Mouse (Mus musculus) kidney, postnatal 25 days (tissue): ENCODE results near the gene Zbtb40.
A peak's percentile ranks its signal among the peaks of the same experiment; 100 is the strongest.

ENCODE experiments used
- DNase-seq, 2 experiments: peaks; one replicate each; pipeline ENCODE4 v3.0.0; 2021; ENCODE audit warnings: mixed read lengths in 2 of 2

The Zbtb40 gene

GRCm38 (mm10) chr4:136969503-136970276 is 78.9 kb downstream of the Zbtb40 start:
- DNase-seq = no peak

- DNase-seq = no peak
Measured at GRCm38 (mm10) chr4:136969096-136969495, 79.5 kb downstream of the Zbtb40 start.

- no peak for DNase-seq
Measured at GRCm38 (mm10) chr4:136967511-136967910, 81.1 kb downstream of the Zbtb40 start.

- no peak for DNase-seq
Measured at GRCm38 (mm10) chr4:136966493-136967390, 81.9 kb downstream of the Zbtb40 start.

- DNase-seq = no peak
Measured at GRCm38 (mm10) chr4:136964990-136965421, 83.6 kb downstream of the Zbtb40 start.

GRCm38 (mm10) chr4:136962447-136962846 is 86.2 kb downstream of the Zbtb40 start:
- DNase-seq = no peak

GRCm38 (mm10) chr4:136961642-136962285 is 86.8 kb downstream of the Zbtb40 start:
- DNase-seq = peak; percentile 53 to 71

- peak in 1 of 2 experiments; percentile 10 for DNase-seq
Measured at GRCm38 (mm10) chr4:136960581-136960980, 88.0 kb downstream of the Zbtb40 start.

GRCm38 (mm10) chr4:136960068-136960467 is 88.5 kb downstream of the Zbtb40 start:
- no peak for DNase-seq

GRCm38 (mm10) chr4:136956751-136957446 is 91.7 kb downstream of the Zbtb40 start, which contains the start of gene Epha8:
TSS of gene Epha8 (minus strand) at chr4:136956816.
- DNase-seq = no peak

GRCm38 (mm10) chr4:136954562-136954961 is 94.0 kb downstream of the Zbtb40 start:
- no peak for DNase-seq

GRCm38 (mm10) chr4:136949266-136949989 is 99.2 kb downstream of the Zbtb40 start:
- no peak for DNase-seq

GRCm38 (mm10) chr4:136945397-136945796 is 103.2 kb downstream of the Zbtb40 start:
- no peak for DNase-seq

GRCm38 (mm10) chr4:136944558-136945350 is 103.8 kb downstream of the Zbtb40 start:
- no peak for DNase-seq

- DNase-seq = no peak
Measured at GRCm38 (mm10) chr4:136943175-136943574, 105.4 kb downstream of the Zbtb40 start.

- peak; percentile 26 to 51 for DNase-seq
Measured at GRCm38 (mm10) chr4:136942761-136943160, 105.8 kb downstream of the Zbtb40 start.

GRCm38 (mm10) chr4:136937935-136938334 is 110.7 kb downstream of the Zbtb40 start:
- DNase-seq = no peak

GRCm38 (mm10) chr4:136937344-136937743 is 111.3 kb downstream of the Zbtb40 start:
- no peak for DNase-seq

GRCm38 (mm10) chr4:136934746-136935613 is 113.6 kb downstream of the Zbtb40 start:
- DNase-seq = no peak

GRCm38 (mm10) chr4:136930474-136930873 is 118.1 kb downstream of the Zbtb40 start:
- no peak for DNase-seq
